Mouse (Mus musculus) hindbrain, embryonic 12.5 days (tissue): Measurements from ENCODE around the gene Ufsp1. TPM values are rescaled to one million over a fixed set of nuclear protein-coding genes. Genes with fewer than 3 reads are reported as not detected.
A peak's percentile ranks its signal among the peaks of the same experiment; 100 is the strongest.

Experiments
- ATAC-seq: fragments of 200-750 bp; cut with Nextera tagmentation; 2 replicates; pipeline ENCODE4 v1.8.0; 2017; ENCODE audit warnings: moderate TSS enrichment; ENCODE audit not compliant: low FRiP score
- H3K27ac ChIP-seq: fragments of 300-500 bp; sonication (generic); 2 replicates; pipeline ENCODE4 v1.5.1; 2016; ENCODE audit warnings: mild to moderate bottlenecking
- H3K27me3 ChIP-seq: fragments of 300-500 bp; sonication (generic); 2 replicates; pipeline ENCODE4 v1.6.1; 2016; ENCODE audit warnings: mild to moderate bottlenecking
- H3K36me3 ChIP-seq: fragments of 300-500 bp; sonication (generic); 2 replicates; pipeline ENCODE4 v1.6.1; 2016; ENCODE audit warnings: mild to moderate bottlenecking
- H3K4me1 ChIP-seq: fragments of 300-500 bp; sonication (generic); 2 replicates; pipeline ENCODE4 v1.6.1; 2016
- H3K4me2 ChIP-seq: fragments of 300-500 bp; sonication (generic); replicated peaks from 2 replicates; pipeline ENCODE4 v1.6.1; 2016; ENCODE audit warnings: mild to moderate bottlenecking
- H3K4me3 ChIP-seq: fragments of 300-500 bp; sonication (generic); 2 replicates; pipeline ENCODE4 v1.5.1; 2016; ENCODE audit warnings: mild to moderate bottlenecking
- H3K9ac ChIP-seq: fragments of 300-500 bp; sonication (generic); 2 replicates; pipeline ENCODE4 v1.6.1; 2016; ENCODE audit warnings: mild to moderate bottlenecking, moderate library complexity
- H3K9me3 ChIP-seq: fragments of 300-500 bp; sonication (generic); replicated peaks from 2 replicates; pipeline ENCODE4 v1.6.1; 2016; ENCODE audit warnings: mild to moderate bottlenecking
- WGBS: fragments of 180-500 bp; shearing (Covaris S2); methylation state at CpG from one replicate; pipeline ENCODE4 v1.1.7; 2016; 5-methylcytosine and 5-hydroxymethylcytosine counted together
- polyA plus RNA-seq: library from polyadenylated mRNA; unstranded; fragments of >200 nt; fragmentation: Nextera tagmentation; extraction: Ambion mirVana; gene quantifications from 2 replicates; pipeline ENCODE4 v1.2.1, GENCODE M21; 2016

Gene Ufsp1
- polyA plus RNA-seq, 1 experiment from 2014 or later, result 10.3 TPM

DNA sequence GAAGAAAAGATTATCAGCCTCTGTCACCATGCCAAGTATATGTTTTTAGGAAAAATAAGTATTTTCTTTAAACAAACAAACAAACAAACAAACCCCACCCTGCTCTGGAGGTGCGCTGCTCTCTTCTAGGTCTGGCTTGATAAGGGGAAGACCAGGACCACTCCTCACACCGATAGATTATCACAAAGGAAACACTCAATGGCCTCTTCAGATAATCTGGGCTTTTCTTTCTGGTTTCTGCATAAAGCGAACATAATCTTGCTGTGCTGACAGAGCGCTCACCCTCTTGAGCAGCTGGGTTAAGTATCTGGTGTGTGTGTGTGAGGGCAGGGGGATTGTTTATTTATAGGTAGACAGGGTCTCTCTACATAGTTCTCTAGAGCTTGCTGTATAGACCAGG lies 9.2 kb downstream of the Ufsp1 start:
- no peak for ATAC-seq
- Histone ChIP-seq H3K9ac (peak overlapping the region; percentile 15; the same call in 1 of the 2 replicates), H3K36me3 (peaks cover 59% of the 10 kb centered on the region), H3K4me3 (no peak overlapping the region), H3K27ac (no peak overlapping the region), H3K27me3 (no peaks in the 10 kb centered on the region), H3K9me3 (no peaks in the 10 kb centered on the region), H3K4me1 (peaks cover 27% of the 10 kb centered on the region), H3K4me2 (no peak overlapping the region)
- WGBS, result 87% methylated on average over 4 of the region's 4 CpGs

DNA sequence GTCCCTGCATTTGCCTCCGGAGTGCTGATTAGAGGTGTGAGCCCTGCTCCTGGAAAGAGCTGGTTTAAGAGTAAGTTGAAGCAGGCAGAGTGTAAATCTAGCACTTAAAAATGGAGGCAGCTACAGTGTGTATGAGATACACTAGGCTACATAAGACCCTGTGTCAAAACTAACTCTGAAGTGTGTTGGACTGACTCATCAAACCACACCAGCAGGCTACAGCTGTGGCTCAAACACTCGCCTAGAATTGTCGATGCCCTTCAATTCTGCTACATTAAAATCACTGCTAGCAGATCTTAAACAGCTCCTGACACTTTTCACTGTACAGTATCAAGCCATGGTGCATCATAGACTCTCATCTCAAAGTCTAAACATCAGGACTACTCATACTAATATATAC lies 9.7 kb downstream of the Ufsp1 start:
- H3K4me3 ChIP-seq, result no peak overlapping the region

DNA sequence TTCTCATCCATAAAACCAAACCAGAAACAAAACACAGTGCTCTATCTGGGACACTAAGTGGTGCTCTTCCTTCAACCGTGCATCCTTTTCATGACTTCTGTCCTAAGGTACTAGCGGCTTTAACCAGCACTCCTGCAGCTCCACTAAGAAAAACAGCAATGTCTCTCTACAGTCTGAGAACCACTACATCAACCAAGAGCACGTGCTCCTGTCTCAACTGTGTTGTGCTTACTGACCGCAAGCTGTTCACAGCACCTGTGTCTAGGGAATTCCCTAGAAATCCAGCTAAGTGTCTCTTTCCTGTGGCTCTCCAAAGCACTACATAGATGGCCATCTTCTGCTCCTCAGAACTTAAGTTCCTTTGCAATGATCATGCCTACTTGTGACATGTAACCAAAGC lies 10.4 kb downstream of the Ufsp1 start:
- H3K27ac ChIP-seq, result no peak overlapping the region
- ATAC-seq, result no peak
- peak overlapping the region; percentile 33; the same call in 1 of the 2 replicates for H3K9ac ChIP-seq
- 43% methylated on average over 4 of the region's 4 CpGs for WGBS
- peak overlapping the region; percentile 72 for H3K4me2 ChIP-seq
- H3K36me3 ChIP-seq, result peaks cover 59% of the 10 kb centered on the region
- peak overlapping the region; percentile 15; the same call in 1 of the 2 replicates for H3K4me3 ChIP-seq
- H3K27me3 ChIP-seq, result no peaks in the 10 kb centered on the region
- peaks cover 27% of the 10 kb centered on the region for H3K4me1 ChIP-seq
- no peaks in the 10 kb centered on the region for H3K9me3 ChIP-seq

More for the DNA sequence above, 9.7 kb downstream of the Ufsp1 start:
- Histone ChIP-seq H3K4me1 (peaks cover 27% of the 10 kb centered on the region), H3K27me3 (no peaks in the 10 kb centered on the region), H3K9me3 (no peaks in the 10 kb centered on the region), H3K4me2 (peak overlapping the region; percentile 72; the same call in 1 of the 2 replicates), H3K36me3 (peaks cover 59% of the 10 kb centered on the region), H3K9ac (no peak overlapping the region), H3K27ac (no peak overlapping the region)
- 87% methylated on average over 3 of the region's 3 CpGs for WGBS
- ATAC-seq, result no peak

DNA sequence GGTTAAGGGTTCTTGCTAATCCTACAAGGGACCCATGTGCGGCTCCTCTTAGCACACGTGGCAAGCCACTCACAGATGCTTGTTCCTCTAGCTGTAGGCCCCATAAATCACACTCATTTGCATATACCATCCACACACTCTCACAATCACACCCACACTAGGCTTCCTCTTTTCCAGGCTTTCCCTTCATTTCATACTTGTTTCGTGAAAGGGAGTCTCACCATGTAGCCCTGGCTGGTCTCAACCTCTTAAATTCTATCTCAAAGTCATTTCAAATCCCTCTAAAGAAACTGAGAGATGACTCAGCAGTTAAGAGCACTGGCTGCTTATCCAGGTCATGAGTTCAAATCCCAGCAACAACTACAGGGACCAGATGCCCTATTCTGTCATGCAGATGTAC lies 11.4 kb downstream of the Ufsp1 start:
- WGBS, result 70% methylated on average over 3 of the region's 3 CpGs
- Histone ChIP-seq H3K9ac (peak overlapping the region; percentile 97; the same call in 1 of the 2 replicates), H3K36me3 (peaks cover 59% of the 10 kb centered on the region)

DNA sequence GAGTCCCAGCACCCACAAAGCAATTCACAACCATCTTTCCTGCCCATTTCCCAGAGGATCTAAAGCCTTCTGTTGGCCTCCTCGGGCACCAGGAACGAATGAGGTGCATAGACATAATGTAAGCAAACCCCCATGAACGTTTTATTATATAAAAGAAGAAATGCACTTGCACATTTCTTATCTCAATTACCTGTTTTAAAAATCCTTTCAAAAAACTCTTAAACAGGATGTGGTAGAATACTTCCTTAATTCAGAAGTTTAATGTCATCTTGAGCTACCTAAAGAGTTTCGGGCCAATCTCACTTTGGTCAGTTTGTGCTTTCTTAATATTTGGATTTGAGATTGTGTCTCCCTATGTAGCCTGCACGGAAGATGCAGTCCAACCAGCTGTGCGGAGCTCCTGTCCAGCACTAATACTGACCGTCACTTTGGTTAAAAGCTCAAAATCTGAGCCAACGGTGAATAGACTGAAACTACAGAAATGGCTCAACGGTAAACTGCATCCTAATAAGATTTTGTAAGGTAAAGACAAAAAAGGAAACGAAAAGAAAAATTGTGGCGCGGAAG lies 12.1 kb downstream of the Ufsp1 start:
- Histone ChIP-seq H3K36me3 (peaks cover 54% of the 10 kb centered on the region), H3K27me3 (no peaks in the 10 kb centered on the region), H3K4me3 (peak overlapping the region; percentile 90), H3K27ac (peak overlapping the region; percentile 97), H3K9ac (peak overlapping the region; percentile 97), H3K9me3 (no peaks in the 10 kb centered on the region), H3K4me1 (peaks cover 27% of the 10 kb centered on the region), H3K4me2 (peak overlapping the region; percentile 72)
- no peak for ATAC-seq
- 18% methylated on average over 12 of the region's 12 CpGs for WGBS

More for the DNA sequence above, 11.4 kb downstream of the Ufsp1 start:
- Histone ChIP-seq H3K4me1 (peaks cover 27% of the 10 kb centered on the region), H3K27me3 (no peaks in the 10 kb centered on the region), H3K4me3 (peak overlapping the region; percentile 90), H3K4me2 (peak overlapping the region; percentile 72), H3K9me3 (no peaks in the 10 kb centered on the region), H3K27ac (no peak overlapping the region)
- ATAC-seq, result no peak

DNA sequence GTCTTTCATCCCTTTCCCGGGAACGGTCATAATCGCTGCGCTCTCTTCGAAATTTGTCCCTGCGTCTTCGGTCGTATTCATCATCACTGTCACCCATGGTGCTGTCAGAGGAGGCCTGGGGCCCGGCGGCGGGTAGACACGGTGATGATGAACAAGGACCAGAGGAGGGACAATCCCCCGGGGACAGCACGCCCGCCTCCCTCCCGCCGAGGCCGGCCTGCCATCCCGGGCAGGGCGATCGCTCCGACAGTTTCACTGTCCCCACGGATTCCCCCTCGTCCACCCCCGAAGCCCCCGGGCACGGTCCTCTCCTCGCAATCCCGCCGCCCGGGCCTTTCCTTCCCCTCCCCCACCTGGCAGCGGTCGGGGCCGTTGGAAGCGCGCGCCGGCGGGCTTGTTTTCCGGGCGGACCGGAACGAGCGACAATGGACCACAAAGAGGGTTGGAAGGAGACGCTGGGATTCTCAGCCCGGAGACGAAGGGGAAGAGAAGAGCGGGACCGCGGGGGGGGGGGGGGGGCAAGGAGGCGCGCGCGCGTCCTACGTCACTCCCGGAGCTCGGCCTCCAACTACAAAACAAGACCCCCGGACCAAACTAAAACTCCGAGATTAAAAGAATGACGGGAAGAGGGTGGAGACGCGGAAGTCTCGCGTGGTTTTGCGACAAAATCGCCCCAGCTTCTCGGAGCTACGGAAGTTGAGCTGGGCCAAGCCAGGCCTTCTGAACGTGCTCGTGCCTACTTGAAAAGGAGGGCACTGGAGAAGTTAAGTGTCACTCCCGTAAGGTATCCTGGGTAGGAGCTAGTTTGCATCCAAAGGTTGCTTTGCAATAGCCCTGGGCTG lies 12.9 kb downstream of the Ufsp1 start, which contains the start of gene Srrt:
Srrt (minus strand) TSS at position 604 of the 842 bp plus-strand sequence.
- H3K27ac ChIP-seq, result peak within 1 kb of the TSS; percentile 97
- H3K4me1 ChIP-seq, result peaks cover 28% of the 10 kb centered on the region
- peak within 1 kb of the TSS; percentile 90 for H3K4me3 ChIP-seq
- H3K9ac ChIP-seq, result peak within 1 kb of the TSS; percentile 97
- H3K27me3 ChIP-seq, result no peaks in the 10 kb centered on the region
- ATAC-seq, result peak; percentile 89
- peaks cover 51% of the 10 kb centered on the region for H3K36me3 ChIP-seq
- H3K9me3 ChIP-seq, result no peaks in the 10 kb centered on the region
- H3K4me2 ChIP-seq, result peak within 1 kb of the TSS; percentile 72
- WGBS, result under 1% methylated on average over 62 of the region's 72 CpGs

DNA sequence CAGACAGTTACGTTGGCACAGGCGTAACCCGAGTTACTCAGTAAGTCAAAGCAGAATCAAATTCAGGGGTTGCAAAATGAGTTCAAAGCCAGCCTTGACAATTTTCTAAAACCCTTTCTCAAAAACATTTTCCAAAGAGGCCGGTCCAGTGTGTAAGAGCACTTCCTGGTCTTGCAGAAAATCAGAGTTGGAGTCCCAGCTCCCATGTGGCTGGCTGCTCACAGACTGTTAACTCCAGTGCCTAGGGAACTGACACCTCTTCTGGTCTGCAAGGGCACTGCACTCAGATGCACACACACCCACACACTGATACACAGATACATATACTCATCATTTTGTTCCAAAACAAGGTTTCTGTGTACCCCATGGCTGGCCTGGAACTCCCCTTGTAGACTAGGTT lies 13.9 kb downstream of the Ufsp1 start:
- Histone ChIP-seq H3K36me3 (peaks cover 40% of the 10 kb centered on the region), H3K9me3 (no peaks in the 10 kb centered on the region), H3K9ac (peak overlapping the region; percentile 97), H3K4me1 (peaks cover 39% of the 10 kb centered on the region), H3K27ac (peak overlapping the region; percentile 97), H3K27me3 (no peaks in the 10 kb centered on the region), H3K4me3 (peak overlapping the region; percentile 90), H3K4me2 (peak overlapping the region; percentile 72)
- no peak for ATAC-seq
- 93% methylated on average over 4 of the region's 4 CpGs for WGBS

DNA sequence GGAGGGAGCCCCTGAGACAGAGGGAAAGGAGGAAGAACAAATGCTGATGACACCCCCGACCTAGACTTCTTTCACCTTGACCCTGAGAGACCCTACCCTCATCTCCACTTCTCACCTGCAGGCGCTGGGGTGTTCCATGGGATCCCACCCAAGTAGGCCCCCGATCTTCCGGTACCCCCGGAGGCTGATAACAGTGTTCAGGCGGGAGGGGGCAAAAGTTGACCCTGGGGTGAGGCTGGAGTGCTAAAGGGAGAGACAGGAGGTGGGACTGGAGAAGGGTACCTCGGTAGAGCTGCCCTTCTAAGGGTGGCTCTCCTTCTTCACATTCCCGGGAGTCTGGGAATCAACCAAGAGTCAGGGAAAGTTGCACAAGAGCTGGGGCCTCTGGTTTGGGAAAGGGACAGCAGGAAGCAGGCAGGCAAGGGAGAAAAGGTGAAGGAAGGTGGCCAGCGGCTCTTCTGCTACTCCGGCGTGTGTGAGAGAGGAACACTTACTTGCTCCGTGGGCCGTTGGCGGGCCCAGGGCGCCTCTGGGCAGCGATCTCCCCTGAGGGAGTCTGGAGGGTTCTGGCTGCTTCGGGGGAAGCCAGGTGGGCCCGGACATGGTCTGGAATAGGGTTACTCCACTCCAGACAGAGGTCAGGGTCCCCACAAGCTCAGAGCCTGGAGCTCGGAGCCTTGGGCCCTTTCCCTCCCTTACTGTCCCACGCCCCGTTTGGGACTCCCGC lies 19.2 kb downstream of the Ufsp1 start:
- H3K9ac ChIP-seq, result peak overlapping the region; percentile 73
- H3K4me1 ChIP-seq, result peaks cover 34% of the 10 kb centered on the region
- 2% methylated on average over 22 of the region's 22 CpGs for WGBS
- peak; percentile 49 for ATAC-seq
- peaks cover 9% of the 10 kb centered on the region for H3K27me3 ChIP-seq
- H3K4me2 ChIP-seq, result peak overlapping the region; percentile 68
- peak overlapping the region; percentile 46 for H3K4me3 ChIP-seq
- peaks cover 42% of the 10 kb centered on the region for H3K36me3 ChIP-seq
- no peaks in the 10 kb centered on the region for H3K9me3 ChIP-seq
- H3K27ac ChIP-seq, result peak overlapping the region; percentile 72

DNA sequence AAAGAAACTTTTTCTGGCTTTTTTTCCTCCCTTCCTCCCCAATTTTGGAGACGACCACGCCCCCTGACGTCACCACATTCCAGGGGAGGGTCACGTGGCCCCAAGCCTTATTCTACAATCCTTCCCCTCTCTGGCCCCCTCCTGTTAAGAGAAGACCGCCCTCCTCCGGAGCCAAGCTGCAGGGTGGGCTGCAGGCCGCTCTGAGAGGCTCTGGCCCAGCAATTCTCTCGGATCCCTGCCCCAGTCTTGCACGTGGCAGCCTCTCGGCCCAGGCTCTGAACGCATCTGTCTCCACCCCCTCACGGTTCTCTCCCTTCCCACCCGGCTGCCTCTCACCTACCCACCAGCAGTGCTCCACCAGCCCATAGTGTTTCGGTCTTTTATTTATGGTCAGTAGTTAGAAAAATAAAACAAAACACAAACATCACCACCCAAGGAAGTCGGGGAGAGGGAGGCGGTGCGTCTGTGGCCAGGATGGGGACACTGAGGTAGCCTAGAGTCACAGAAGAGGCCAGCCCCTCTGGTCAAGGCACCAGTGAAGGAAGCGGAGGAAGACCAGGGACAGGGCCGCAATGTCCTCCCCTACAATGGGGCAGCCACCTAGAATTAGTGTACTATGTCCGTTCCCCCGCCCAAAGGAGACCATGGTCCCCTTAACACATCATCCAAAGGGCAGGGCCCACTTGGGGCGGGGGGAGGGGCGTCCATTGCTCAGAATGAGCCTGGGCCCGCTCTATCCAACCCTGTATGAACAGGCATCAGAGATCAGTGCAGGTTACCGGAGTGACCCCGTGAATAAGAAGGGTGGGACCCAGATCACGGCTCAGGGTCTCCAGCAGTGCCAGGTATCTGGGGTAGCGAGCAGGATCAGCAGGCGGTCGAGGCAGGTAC lies 20.0 kb downstream of the Ufsp1 start, which contains the start of gene Trip6:
Trip6 (minus strand) TSS at position 212 of the 891 bp plus-strand sequence.
- Histone ChIP-seq H3K36me3 (peaks cover 38% of the 10 kb centered on the region), H3K9me3 (no peaks in the 10 kb centered on the region), H3K4me3 (peak within 1 kb of the TSS; percentile 46), H3K27me3 (peaks cover 9% of the 10 kb centered on the region), H3K9ac (peak within 1 kb of the TSS; percentile 73), H3K27ac (peak within 1 kb of the TSS; percentile 72), H3K4me1 (peaks cover 34% of the 10 kb centered on the region), H3K4me2 (peak within 1 kb of the TSS; percentile 68)
- 12% methylated on average over 30 of the region's 30 CpGs for WGBS
- peak; percentile 89 for ATAC-seq

DNA sequence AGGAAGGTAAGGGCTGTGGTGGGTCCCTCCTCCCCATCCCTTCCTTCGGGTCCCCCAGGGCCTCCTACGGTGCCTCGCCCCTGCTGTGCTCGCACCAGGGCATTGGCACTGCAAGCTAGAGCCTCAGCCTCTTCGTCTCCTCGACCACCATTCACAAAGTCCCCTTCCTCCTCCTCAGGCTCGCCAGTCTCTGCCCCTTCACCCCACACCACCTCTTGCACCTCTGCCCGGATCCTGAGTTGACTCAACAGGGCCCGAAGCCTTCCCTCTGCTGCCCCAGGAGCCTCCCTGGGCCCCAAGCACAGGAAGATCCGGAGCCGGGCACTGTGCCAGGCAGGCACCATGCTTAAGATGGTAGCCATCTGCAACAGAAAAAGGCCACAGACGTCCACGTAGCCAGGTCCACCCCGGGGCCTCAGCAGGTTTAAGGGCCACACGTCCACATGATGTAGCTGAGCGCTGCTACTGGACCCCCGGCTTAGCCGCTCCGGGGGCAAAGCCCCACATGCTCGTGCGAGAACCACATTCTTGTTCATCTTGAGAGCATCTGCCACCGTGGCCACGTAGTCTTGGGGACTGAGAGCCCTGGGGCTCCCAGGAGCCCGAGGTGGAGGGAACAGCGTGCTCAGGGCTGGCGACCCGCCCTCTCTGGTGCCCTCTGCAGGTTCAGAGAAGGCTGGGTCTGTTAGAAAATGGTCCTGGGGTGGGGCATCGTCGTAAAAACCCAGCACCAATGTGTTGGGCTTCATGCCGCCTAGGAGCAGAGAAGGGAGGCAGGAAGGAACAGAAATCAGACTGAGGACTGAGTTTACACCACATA lies 20.9 kb downstream of the Ufsp1 start:
- Histone ChIP-seq H3K9ac (peak overlapping the region; percentile 73), H3K36me3 (peaks cover 38% of the 10 kb centered on the region), H3K4me1 (peaks cover 34% of the 10 kb centered on the region), H3K27ac (peak overlapping the region; percentile 72; the same call in 1 of the 2 replicates), H3K4me3 (0 out of 2 replicates have a peak overlapping the region, but pooled peaks have one; percentile 46), H3K9me3 (no peaks in the 10 kb centered on the region), H3K27me3 (peaks cover 9% of the 10 kb centered on the region), H3K4me2 (peak overlapping the region; percentile 68; the same call in 1 of the 2 replicates)
- no peak; the same call in 1 of the 2 replicates for ATAC-seq
- 41% methylated on average over 30 of the region's 30 CpGs for WGBS
